Mouse (Mus musculus): ENCODE data around the gene Trp63.

The Trp63 gene

GRCm38 (mm10) chr16:25779964-25780363, 96.4 kb downstream of the Trp63 start:
- no peak for DNase-seq (ENCODE audit: low spot score)

- no peak for DNase-seq (ENCODE audit: low spot score)
Observed at GRCm38 (mm10) chr16:25784246-25784645, 100.7 kb downstream of the Trp63 start.

GRCm38 (mm10) chr16:25786457-25786856, 102.9 kb downstream of the Trp63 start:
- no peak for DNase-seq (ENCODE audit: low spot score)

- DNase-seq (ENCODE audit: low spot score), result no peak
Observed at GRCm38 (mm10) chr16:25792640-25793266, 109.2 kb downstream of the Trp63 start.

GRCm38 (mm10) chr16:25797732-25798294, 114.2 kb downstream of the Trp63 start:
- no peak for DNase-seq (ENCODE audit: low spot score)

- DNase-seq (ENCODE audit: low spot score), result no peak
Observed at GRCm38 (mm10) chr16:25799618-25800017, 116.1 kb downstream of the Trp63 start.

GRCm38 (mm10) chr16:25804955-25805354, 121.4 kb downstream of the Trp63 start:
- DNase-seq (ENCODE audit: low spot score), result no peak

GRCm38 (mm10) chr16:25807116-25807515, 123.6 kb downstream of the Trp63 start:
- no peak for DNase-seq (ENCODE audit: low spot score)

GRCm38 (mm10) chr16:25817753-25818624, 134.4 kb downstream of the Trp63 start:
- no peak for DNase-seq (ENCODE audit: low spot score)

- DNase-seq (ENCODE audit: low spot score), result no peak
Observed at GRCm38 (mm10) chr16:25826016-25826415, 142.5 kb downstream of the Trp63 start.

GRCm38 (mm10) chr16:25832576-25832975, 149.0 kb downstream of the Trp63 start:
- DNase-seq (ENCODE audit: low spot score), result no peak

GRCm38 (mm10) chr16:25835301-25835700, 151.7 kb downstream of the Trp63 start:
- DNase-seq (ENCODE audit: low spot score), result no peak

- DNase-seq (ENCODE audit: low spot score), result no peak
Observed at GRCm38 (mm10) chr16:25835723-25836122, 152.2 kb downstream of the Trp63 start.

- no peak for DNase-seq (ENCODE audit: low spot score)
Observed at GRCm38 (mm10) chr16:25842996-25843395, 159.4 kb downstream of the Trp63 start.

- no peak for DNase-seq (ENCODE audit: low spot score)
Observed at GRCm38 (mm10) chr16:25843625-25844024, 160.1 kb downstream of the Trp63 start.

GRCm38 (mm10) chr16:25846611-25847010, 163.0 kb downstream of the Trp63 start:
- DNase-seq (ENCODE audit: low spot score), result no peak

GRCm38 (mm10) chr16:25848474-25848873, 164.9 kb downstream of the Trp63 start:
- no peak for DNase-seq (ENCODE audit: low spot score)

GRCm38 (mm10) chr16:25849593-25850464, 166.3 kb downstream of the Trp63 start:
- no peak for DNase-seq (ENCODE audit: low spot score)

- no peak for DNase-seq (ENCODE audit: low spot score)
Observed at GRCm38 (mm10) chr16:25860731-25861505, 177.4 kb downstream of the Trp63 start.

GRCm38 (mm10) chr16:25865096-25865869, 181.7 kb downstream of the Trp63 start:
- DNase-seq (ENCODE audit: low spot score), result no peak
